Mouse (Mus musculus) spleen, adult 2 months (tissue): Measurements from ENCODE around the gene Cyp26b1. TPM values are rescaled to one million over a fixed set of nuclear protein-coding genes. Genes with fewer than 3 reads are reported as not detected.

ENCODE experiments used
- DNase-seq, 2 experiments: peaks; one replicate each; pipeline versions ENCODE4 v3.0.0 to v3.0.0-alpha.2; 2012 to 2021; ENCODE audit warnings: low spot score in 2 of 2, low read depth in 1 of 2
- H3K27ac ChIP-seq: fragments of 200-500 bp; 2 replicates; pipeline ENCODE4 v1.5.1; 2012; ENCODE audit warnings: low read length, inconsistent platforms; ENCODE audit not compliant: insufficient read depth
- H3K27me3 ChIP-seq: fragments of 200-500 bp; 2 replicates; pipeline ENCODE4 v1.6.1; 2012; ENCODE audit warnings: mild to moderate bottlenecking, moderate library complexity, low read length, inconsistent platforms; ENCODE audit not compliant: control insufficient read depth, insufficient read depth
- H3K36me3 ChIP-seq: fragments of 200-500 bp; 2 replicates; pipeline ENCODE4 v1.6.1; 2012; ENCODE audit warnings: mild to moderate bottlenecking, low read length, inconsistent platforms; ENCODE audit not compliant: control insufficient read depth, insufficient read depth
- H3K4me1 ChIP-seq: fragments of 200-500 bp; 2 replicates; pipeline ENCODE4 v1.6.1; 2011; ENCODE audit warnings: inconsistent platforms; ENCODE audit not compliant: control insufficient read depth, insufficient read depth, insufficient read length
- H3K4me3 ChIP-seq: fragments of 200-500 bp; 2 replicates; pipeline ENCODE4 v1.5.1; 2011; ENCODE audit warnings: mild to moderate bottlenecking, inconsistent platforms; ENCODE audit not compliant: insufficient read depth, insufficient read length; ENCODE audit errors: extremely low read depth
- CTCF ChIP-seq: fragments of 200-500 bp; IDR thresholded peaks from 2 replicates; pipeline ENCODE4 v1.5.1; 2011; ENCODE audit warnings: mild to moderate bottlenecking, inconsistent platforms; ENCODE audit not compliant: insufficient read depth, insufficient read length, insufficient replicate concordance; ENCODE audit errors: extremely low read depth
- POLR2A ChIP-seq: fragments of 200-500 bp; IDR thresholded peaks from 2 replicates; pipeline ENCODE4 v1.6.1; 2011; ENCODE audit warnings: low read depth, low read length, inconsistent platforms
- WGBS: fragments of 180-500 bp; shearing (Covaris S2); methylation state at CpG from one replicate; pipeline ENCODE4 v1.1.7; 2018; 5-methylcytosine and 5-hydroxymethylcytosine counted together
- polyA plus RNA-seq: library from polyadenylated mRNA; depleted of rRNA; stranded (reverse); fragments of >200 nt; gene quantifications from 2 replicates; pipeline ENCODE4 v1.2.3, GENCODE M21; 2012

Gene Cyp26b1
- polyA plus RNA-seq, 1 experiment = 0.76 TPM

DNA sequence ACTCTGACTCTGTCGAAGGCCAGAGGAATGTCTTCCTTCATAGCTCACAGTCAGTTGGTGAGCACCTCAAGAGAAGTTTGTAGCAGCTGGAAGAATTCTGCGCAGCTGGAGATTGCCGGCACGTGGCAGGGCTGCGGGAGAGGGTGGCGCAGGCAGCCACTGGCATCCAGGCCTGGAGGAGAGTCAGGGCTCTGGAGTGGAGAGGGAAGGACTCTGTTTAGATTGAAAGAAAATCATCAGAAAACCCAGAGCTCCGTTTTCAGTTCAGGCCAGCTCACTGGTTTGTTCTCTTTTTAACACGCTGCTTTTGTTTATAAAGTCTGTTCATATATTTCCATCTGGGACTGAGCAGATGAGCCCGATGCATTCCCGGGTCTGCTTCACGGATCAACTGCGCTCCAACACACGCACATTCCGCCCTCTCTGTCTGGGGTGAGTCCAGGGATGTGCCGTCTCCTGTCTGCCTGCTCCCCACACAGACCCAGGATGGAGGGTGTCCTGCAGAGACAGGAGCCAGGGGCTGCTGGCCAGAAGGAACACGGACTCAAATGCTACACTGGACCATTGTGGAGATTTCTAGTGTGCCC lies 56.0 kb downstream of the Cyp26b1 start:
- H3K27me3 ChIP-seq = no peaks in the 10 kb centered on the region
- 91% methylated on average over 16 of the region's 16 CpGs for WGBS
- no peaks in the 10 kb centered on the region for H3K4me1 ChIP-seq
- TF ChIP-seq CTCF = no peak
- TF ChIP-seq POLR2A = no peak
- no peak for DNase-seq
- H3K4me3 ChIP-seq = no peak overlapping the region
- H3K27ac ChIP-seq = no peak overlapping the region
- H3K36me3 ChIP-seq = no peaks in the 10 kb centered on the region

- no peaks in the 10 kb centered on the region for H3K4me1 ChIP-seq
- TF ChIP-seq POLR2A (no peak), CTCF (no peak)
- H3K4me3 ChIP-seq = no peak overlapping the region
- no peaks in the 10 kb centered on the region for H3K36me3 ChIP-seq
- DNase-seq = no peak
- no peak overlapping the region for H3K27ac ChIP-seq
- WGBS = 75% methylated on average over 3 of the region's 3 CpGs
- no peaks in the 10 kb centered on the region for H3K27me3 ChIP-seq
Observed at GRCm38 (mm10) chr6:84534944-84535343, 58.8 kb downstream of the Cyp26b1 start.

GRCm38 (mm10) chr6:84529912-84530311 lies 63.8 kb downstream of the Cyp26b1 start:
- Histone ChIP-seq H3K4me1 (no peaks in the 10 kb centered on the region), H3K36me3 (no peaks in the 10 kb centered on the region), H3K27ac (no peak overlapping the region), H3K27me3 (no peaks in the 10 kb centered on the region), H3K4me3 (no peak overlapping the region)
- TF ChIP-seq CTCF (no peak), POLR2A (no peak)
- no peak for DNase-seq

- WGBS = 16% methylated on average over 7 of the region's 7 CpGs
- no peak for TF ChIP-seq POLR2A
- no peak for TF ChIP-seq CTCF
- DNase-seq = no peak
- no peaks in the 10 kb centered on the region for H3K4me1 ChIP-seq
- no peak overlapping the region for H3K27ac ChIP-seq
- no peaks in the 10 kb centered on the region for H3K36me3 ChIP-seq
- H3K27me3 ChIP-seq = no peaks in the 10 kb centered on the region
- H3K4me3 ChIP-seq = no peak overlapping the region
Observed at GRCm38 (mm10) chr6:84524901-84525601, 68.7 kb downstream of the Cyp26b1 start.
